Mouse (Mus musculus): ENCODE results near the gene Slc16a3.

The Slc16a3 gene

GRCm38 (mm10) chr11:120973318-120973717, 25.0 kb downstream of the Slc16a3 start:
- DNase-seq (ENCODE audit: low spot score): no peak

GRCm38 (mm10) chr11:120979711-120980426, 31.6 kb downstream of the Slc16a3 start:
- no peak for DNase-seq (ENCODE audit: low spot score)

DNA sequence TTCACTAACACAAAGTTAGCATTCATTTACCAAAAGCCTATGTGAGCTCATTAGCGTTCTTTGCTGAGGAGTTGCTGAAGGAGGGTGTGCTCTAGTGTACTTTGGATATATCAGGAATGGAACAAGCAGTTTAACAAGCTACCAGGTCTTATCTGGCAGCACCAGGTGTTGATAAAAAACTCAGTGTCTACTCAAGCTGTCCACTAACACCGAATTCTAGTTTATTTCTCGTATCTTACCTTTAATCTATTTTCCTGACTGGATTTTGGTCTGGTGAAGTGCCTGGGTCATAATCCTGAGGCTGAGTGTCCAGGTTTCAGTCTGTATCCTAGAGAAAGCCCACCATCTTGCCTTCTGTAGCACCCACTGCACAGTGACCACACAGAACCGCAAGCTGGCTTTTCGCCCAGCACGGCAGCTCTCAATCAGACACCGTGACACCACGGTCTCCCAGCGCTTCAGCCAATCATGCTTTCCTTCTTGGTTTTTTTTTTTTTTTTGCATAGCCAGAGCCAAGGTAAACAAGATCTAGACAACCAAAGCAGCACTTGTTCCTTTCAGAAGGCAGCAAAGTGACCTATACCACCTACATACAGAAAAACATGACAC, 32.3 kb downstream of the Slc16a3 start:
- no peak for DNase-seq (ENCODE audit: low spot score)

DNA sequence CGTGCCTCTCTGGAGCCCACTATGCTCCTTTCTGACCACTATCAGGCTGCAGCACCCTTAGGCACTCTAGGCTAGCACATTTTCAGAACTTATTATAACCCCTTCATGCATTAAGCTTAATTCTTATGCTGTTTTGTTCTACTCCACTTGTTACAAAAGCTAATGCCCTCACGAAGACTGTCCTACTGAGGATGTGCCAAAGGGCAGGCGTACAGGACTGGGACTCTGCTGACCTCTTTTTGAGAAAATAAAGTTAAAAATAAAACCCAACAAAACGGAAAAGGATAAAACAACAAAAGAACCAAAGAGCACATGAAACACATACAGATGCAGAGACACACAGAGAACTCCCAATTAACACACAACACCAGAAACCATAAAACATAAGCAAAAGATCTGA, 33.4 kb downstream of the Slc16a3 start:
- DNase-seq (ENCODE audit: low spot score): no peak

DNA sequence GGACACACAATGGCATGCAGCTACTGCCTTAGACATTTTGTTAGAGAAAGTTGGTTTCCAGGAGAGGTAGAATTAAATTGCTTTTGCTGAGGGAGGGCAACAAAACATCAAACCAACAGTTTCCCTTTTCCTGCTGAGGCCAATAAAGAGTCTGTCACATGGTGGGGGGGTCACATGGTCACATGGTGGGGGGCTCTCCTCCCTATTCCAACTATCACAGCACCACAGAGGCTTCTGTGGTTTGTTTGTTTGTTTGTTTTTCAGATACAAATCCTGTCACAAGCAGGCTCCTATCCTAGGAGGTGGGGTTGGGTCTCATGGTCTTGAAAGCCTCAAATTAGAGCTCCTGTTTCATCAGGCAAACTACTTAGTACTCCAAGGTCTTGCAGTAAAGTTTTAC, 34.2 kb downstream of the Slc16a3 start:
- DNase-seq (ENCODE audit: low spot score): no peak

- DNase-seq (ENCODE audit: low spot score): no peak
Measured at GRCm38 (mm10) chr11:120984448-120985330, 36.4 kb downstream of the Slc16a3 start.

GRCm38 (mm10) chr11:120987608-120988007, 39.3 kb downstream of the Slc16a3 start:
- no peak for DNase-seq (ENCODE audit: low spot score)

DNA sequence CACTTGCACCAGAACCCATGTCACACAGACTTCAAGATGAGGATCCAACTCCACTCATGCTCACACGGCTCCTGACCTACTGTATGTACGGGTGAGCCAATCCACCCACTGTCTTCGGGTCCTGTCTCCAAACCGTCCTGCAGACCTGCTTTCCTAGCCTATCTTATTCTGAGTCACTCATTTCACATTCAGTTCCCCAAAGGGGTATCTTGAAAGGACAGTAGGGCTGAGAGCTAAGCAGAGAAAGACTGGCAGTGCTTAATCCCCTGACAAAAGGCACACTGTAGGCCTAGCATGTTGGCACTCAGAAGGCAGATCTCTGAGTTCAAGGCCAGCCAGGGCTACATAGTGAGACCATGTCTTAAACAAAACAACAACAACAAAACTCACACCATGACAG, 40.1 kb downstream of the Slc16a3 start:
- no peak for DNase-seq (ENCODE audit: low spot score)

DNA sequence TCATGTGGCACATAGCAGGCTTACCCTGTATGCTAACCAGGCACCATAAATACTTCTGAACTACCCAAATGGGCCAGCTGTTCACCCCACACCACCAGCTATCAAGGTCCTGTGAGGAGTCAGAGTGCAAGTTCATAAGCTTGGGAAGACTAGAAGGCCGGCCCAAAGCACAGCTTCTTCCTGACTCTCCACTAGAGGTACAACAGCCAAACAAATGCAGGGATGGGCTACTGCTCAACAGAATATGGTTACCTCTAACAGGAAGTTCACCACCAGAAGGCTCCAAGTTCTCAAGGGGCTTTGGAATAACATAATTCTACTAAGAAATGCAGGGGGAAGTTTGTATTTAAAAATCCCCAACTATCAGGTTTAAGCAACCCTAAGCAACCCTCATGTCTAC, 41.2 kb downstream of the Slc16a3 start:
- DNase-seq (ENCODE audit: low spot score): no peak

DNA sequence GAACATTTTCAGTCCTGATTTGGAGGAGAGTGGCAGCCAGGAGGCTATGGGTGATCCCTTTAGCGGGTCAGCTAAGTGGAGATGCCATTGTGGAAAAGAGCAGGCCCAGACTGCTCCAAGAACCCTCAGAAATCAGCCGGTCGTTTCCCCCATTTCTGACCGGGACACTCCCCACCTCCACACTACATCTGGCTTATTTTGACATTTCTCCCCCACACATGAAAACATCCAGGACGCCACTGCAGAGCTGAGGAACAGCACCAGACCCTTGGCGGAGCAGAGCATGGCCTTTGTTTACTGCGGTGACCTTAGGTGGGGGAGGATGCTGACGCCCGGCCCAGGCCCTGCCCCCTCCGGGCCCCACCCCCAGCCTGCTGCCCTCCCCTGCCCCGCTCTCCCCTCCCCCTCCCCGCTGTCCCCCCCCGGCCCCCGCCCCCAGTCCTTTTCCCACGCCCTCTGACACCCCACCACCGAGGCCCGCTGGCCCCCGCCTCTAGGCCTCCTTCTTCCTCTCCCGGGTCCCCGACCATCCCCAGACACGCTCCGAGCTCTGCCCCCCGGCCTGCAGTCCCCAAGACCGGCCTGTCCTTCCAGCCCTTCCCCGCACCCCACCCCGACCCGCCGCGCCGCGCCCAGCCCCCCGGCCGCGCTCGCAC, 42.0 kb downstream of the Slc16a3 start:
- DNase-seq (ENCODE audit: low spot score): peak; percentile 50

DNA sequence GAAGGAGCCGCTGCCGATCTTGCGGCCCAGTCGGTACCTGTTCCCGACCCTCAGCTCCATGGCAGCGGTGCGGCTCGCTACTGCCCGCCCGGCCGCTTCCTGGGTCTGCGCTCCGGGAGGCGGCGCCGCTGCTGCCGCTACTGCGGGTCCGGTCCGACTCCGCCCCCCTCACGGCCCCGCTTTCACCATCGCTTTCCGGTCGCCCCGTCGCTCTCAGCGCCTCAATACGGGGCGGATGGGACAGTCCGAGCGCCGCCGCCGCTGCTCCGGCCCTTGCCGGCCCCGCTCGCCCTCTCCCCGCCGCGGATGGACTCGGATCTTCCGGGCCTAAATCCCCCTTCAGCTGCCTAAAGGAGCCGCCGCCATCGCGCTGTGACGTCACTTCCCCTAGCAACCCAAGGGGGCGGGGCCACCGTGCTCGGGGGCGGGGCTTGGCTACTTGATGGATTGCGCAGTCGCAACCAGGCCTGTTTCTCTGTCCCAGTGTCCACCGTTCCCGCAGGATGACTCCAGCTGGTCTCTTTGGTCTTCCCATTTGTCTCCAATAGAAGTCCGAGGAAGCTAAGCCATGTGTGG, 42.8 kb downstream of the Slc16a3 start, which contains the start of gene Csnk1d:
Gene Csnk1d, minus strand, starts transcription at position 380 of the 576 bp plus-strand sequence.
- DNase-seq (ENCODE audit: low spot score): peak; percentile 99

- DNase-seq (ENCODE audit: low spot score): peak; percentile 34
Measured at GRCm38 (mm10) chr11:120991791-120992190, 43.5 kb downstream of the Slc16a3 start.

GRCm38 (mm10) chr11:120993080-120993479, 44.8 kb downstream of the Slc16a3 start:
- no peak for DNase-seq (ENCODE audit: low spot score)

- DNase-seq (ENCODE audit: low spot score): no peak
Measured at GRCm38 (mm10) chr11:120993586-120993985, 45.3 kb downstream of the Slc16a3 start.

DNA sequence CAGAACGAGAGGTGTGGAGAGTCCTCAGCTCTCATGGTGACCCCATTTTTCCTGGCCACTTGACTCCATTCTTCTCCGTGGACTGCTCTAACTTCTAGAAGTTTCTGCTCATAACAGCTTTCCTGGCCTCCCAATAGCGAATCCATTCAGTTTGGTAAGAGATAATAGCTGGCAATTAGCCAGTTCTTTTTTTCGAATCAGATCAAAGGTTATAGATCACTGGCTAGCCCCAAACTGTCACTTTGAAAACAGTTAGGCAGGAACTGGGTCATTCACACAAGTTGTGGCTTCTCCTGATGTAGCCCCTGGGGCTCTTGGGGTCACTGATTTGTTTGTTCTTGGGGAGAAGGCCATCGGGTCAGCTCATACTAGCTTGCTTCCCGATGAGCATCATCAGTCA, 46.5 kb downstream of the Slc16a3 start:
- no peak for DNase-seq (ENCODE audit: low spot score)

DNA sequence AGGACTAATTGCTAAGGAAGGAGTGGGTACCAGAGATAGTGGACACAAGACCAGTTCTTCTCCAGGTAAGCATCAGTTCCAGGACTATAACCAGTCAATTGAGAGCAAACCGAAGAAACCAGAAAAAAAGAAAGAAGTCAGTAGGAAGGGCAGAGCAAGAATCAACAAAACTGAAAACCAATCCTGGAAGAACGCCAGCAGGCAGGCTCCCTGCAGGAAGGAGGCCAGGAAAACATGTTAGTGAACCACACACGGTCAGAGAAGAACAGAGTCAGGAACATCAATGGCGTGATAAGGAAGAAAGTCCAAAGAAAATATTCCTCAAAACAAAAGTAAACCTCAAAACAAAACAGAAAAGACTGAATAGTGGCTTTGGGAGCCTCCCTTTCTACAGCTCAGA, 53.7 kb downstream of the Slc16a3 start:
- peak; percentile 50 for DNase-seq (ENCODE audit: low spot score)

DNA sequence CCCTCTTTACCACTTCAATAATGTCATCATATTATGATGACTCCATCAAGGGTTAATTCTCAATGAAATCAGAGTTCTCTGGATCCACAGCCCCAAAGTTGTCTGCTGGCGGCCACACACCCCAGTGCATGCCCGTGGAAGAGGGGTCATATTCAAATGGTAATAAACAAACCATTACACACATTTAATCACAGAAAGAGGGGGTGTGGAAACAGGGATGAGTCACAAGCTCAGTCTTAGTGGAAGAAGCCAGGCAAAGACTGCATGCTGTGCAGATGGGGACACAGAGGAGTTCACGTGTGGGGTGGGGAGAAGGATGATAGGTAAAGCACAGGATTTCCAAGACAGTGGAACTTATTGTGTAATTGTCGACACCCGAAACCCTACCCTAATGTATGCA, 56.0 kb downstream of the Slc16a3 start:
- DNase-seq (ENCODE audit: low spot score): no peak

- DNase-seq (ENCODE audit: low spot score): no peak
Measured at GRCm38 (mm10) chr11:121006184-121006583, 57.9 kb downstream of the Slc16a3 start.

- DNase-seq (ENCODE audit: low spot score): no peak
Measured at GRCm38 (mm10) chr11:121010044-121010755, 61.9 kb downstream of the Slc16a3 start.

Data from urinary bladder, postnatal 14 days (tissue).